Mouse (Mus musculus) neural tube, embryonic 10.5 days (tissue): ENCODE measurements around the gene Cib4.

Source experiments
- DNase-seq: peaks from one replicate; pipeline ENCODE4 v3.0.0-alpha.2; 2017; ENCODE audit warnings: low spot score; ENCODE audit errors: extremely low spot score

The Cib4 gene

GRCm38 (mm10) chr5:30518547-30518946 is 27.1 kb downstream of the Cib4 start:
- no peak for DNase-seq

GRCm38 (mm10) chr5:30518108-30518507 is 27.5 kb downstream of the Cib4 start:
- DNase-seq, result no peak

GRCm38 (mm10) chr5:30516376-30516775 is 29.3 kb downstream of the Cib4 start:
- peak; percentile 38 for DNase-seq

- no peak for DNase-seq
These were observed 32.5 kb downstream of the Cib4 start for GRCm38 (mm10) chr5:30513111-30513510.

GRCm38 (mm10) chr5:30497299-30497698 is 48.3 kb downstream of the Cib4 start:
- DNase-seq, result peak; percentile 72

GRCm38 (mm10) chr5:30496821-30497220 is 48.8 kb downstream of the Cib4 start:
- peak; percentile 25 for DNase-seq

- no peak for DNase-seq
These were observed 50.3 kb downstream of the Cib4 start for GRCm38 (mm10) chr5:30495288-30495687.

- no peak for DNase-seq
These were observed 51.0 kb downstream of the Cib4 start for GRCm38 (mm10) chr5:30494606-30495005.

GRCm38 (mm10) chr5:30493723-30494122 is 51.9 kb downstream of the Cib4 start:
- no peak for DNase-seq

- no peak for DNase-seq
These were observed 54.8 kb downstream of the Cib4 start for GRCm38 (mm10) chr5:30490845-30491244.

- DNase-seq, result no peak
These were observed 55.4 kb downstream of the Cib4 start for GRCm38 (mm10) chr5:30490215-30490614.

- DNase-seq, result no peak
These were observed 60.5 kb downstream of the Cib4 start for GRCm38 (mm10) chr5:30485136-30485535.

- no peak for DNase-seq
These were observed 61.0 kb downstream of the Cib4 start for GRCm38 (mm10) chr5:30484591-30484990.

GRCm38 (mm10) chr5:30483533-30483932 is 62.1 kb downstream of the Cib4 start:
- no peak for DNase-seq

- peak; percentile 79 for DNase-seq
These were observed 63.3 kb downstream of the Cib4 start for GRCm38 (mm10) chr5:30482319-30482718.

GRCm38 (mm10) chr5:30476534-30476933 is 69.1 kb downstream of the Cib4 start:
- no peak for DNase-seq

GRCm38 (mm10) chr5:30472148-30472547 is 73.5 kb downstream of the Cib4 start:
- no peak for DNase-seq

- DNase-seq, result no peak
These were observed 75.2 kb downstream of the Cib4 start for GRCm38 (mm10) chr5:30470454-30470853.

GRCm38 (mm10) chr5:30466315-30466714 is 79.3 kb downstream of the Cib4 start:
- DNase-seq, result no peak

GRCm38 (mm10) chr5:30465861-30466260 is 79.8 kb downstream of the Cib4 start, which contains the start of gene 1700001C02Rik:
1700001C02Rik (plus strand) TSS chr5:30466047.
- no peak for DNase-seq

GRCm38 (mm10) chr5:30461821-30462220 is 83.8 kb downstream of the Cib4 start, which contains the start of gene Otof:
Otof (minus strand) TSS chr5:30461932.
- peak; percentile 43 for DNase-seq

GRCm38 (mm10) chr5:30460155-30460554 is 85.5 kb downstream of the Cib4 start:
- no peak for DNase-seq

- no peak for DNase-seq
These were observed 89.6 kb downstream of the Cib4 start for GRCm38 (mm10) chr5:30456056-30456455.

- no peak for DNase-seq
These were observed 101.2 kb downstream of the Cib4 start for GRCm38 (mm10) chr5:30444327-30444895.
